Mouse (Mus musculus) adrenal gland, adult 2 months (tissue): ENCODE measurements at regions not wholly inside any gene's neighbourhood (a gene's known extent, or its start where the extent isn't known, plus 50 kb on each side); places are given as distances from the start of the nearest gene placed in this dataset.

ENCODE experiments used
- DNase-seq: peaks from one replicate; pipeline ENCODE4 v3.0.0; 2021

- DNase-seq = no peak
These were observed 427.2 kb downstream of the Hao1 start for GRCm38 (mm10) chr2:134126988-134127387.

- DNase-seq = no peak
These were observed 446.9 kb downstream of the Hao1 start for GRCm38 (mm10) chr2:134107286-134107685.

DNA sequence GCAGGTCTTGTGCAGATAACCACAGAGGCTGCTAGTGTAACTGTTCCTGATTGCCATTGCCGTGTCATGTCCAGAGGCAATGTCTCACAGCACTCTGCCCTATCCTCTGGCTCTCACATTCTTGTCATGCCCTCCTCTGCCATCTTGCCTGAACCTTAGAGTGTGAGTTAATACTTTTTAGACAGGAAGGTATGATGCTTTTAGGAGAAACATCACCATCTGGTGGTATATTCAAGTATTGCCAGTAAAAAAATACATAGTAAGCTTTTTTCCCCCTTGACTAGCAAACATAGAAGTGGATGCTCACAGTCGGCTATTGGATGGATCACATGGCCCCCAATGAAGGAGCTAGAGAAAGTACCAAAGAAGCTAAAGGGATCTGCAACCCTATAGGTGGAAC, 465.8 kb downstream of the Hao1 start:
- no peak for DNase-seq

DNA sequence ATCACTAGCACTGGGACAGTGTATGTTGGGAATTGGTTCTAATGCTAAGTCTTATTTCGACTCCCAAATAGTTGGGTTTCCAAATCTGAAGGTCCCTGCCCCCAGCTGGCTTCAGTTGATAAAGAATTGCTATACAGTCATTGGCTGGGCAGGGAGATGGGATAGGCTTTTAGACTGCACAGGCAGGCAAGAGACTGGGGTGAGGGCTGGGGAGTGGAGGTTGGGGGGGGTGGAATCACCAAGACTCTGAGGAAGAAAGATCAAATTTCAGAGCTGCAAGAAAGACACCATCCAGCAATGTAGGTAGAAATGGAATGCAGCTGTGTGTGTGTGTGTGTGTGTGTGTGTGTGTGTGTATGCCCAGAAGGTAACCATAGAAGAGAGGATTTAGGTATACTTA, 474.0 kb downstream of the Hao1 start:
- no peak for DNase-seq

DNA sequence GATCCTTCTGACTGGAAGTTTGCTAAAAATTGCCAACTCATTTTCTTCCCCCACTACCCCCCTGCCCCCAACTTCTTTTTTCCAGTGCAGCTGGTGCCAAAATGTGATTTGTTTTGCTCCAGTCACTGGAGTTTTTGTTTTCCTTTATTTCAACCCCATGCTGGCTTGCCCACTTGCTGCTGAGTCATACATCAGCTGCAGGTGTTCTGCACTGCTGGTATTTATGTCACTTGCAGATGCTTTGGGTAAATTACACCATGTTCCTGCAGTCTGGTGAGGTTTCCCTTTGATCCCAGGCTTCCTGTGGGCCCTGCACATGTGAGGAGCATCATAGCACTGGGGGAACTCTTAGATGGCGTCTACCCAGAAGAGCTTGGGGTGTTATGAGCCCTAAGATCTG, 476.2 kb downstream of the Hao1 start:
- DNase-seq = no peak

DNA sequence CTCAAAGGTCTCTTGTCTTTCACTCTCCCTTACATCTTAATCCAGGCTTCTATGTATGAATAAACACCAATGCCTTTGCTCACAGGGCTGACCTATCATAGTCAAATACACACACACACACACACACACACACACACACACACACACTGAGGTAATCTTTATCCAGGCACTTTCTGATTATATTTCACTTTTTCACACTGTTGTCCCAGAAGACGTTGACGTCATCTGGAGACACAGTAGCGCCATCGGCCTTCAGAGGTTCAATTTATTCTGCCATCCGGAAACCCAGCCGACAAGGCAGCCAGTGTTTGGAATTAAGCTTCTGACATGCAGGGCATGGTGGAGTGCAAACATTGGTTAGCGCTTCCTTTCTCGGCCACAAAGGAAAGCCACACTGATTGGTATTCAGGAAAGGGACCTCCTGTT, 486.2 kb downstream of the Hao1 start:
- DNase-seq = no peak

- DNase-seq = no peak
These were observed 486.8 kb downstream of the Hao1 start for GRCm38 (mm10) chr2:134067404-134067803.

DNA sequence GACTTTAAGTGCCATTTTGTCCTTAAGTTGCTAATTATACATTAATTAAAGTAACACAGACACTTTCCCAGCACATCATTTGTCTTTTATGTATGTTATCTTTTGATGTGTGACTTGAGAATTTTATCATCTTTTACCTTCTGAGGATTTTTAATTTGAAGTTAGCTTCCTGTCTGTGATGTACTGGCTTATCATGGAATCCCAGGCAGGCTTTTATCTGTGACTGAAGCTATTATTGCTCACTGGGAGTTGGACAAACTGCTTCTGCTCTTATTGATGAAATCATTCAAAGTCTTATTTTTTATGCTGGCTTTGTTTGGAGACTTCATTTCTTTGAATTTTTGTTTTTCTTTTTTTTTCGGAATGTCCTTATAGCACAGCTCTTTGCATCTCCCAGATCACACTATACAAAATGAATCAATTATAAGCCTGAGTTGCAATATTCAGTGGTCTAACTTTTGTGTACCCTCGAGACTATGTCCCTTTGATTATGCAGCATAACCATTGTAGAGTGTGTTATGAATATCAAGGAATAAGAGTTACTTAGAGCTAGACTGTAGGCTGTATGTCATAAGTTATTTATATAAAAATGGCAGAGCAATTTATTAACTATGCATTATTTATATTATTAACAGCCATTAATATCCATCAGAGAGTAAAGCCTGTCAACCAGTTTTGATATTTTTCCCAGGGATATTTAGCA, 494.1 kb downstream of the Hao1 start:
- DNase-seq = no peak

DNA sequence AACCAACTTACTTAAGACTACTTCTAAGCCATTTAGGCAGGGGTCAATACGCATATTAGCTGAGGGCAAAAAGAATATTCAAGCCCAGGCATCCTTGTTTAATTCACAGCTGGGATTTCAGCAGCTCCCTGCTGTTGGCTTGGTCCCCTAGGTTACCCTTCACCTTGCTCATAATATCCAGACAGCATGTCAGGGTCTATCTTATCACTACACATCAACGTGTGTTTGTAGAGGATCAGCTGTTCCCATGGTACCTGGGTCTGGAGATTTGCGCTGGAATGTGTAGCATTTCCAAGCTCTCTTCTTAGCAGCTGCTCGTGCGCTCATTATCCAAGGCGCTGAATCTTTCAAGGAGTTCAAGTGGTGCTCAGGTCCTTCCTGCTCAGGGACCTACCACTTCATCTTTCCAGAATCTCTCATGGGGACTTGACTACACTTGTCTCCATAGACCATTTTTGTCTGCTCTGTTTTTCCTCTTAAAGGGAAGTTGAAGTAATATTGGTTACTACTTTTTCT, 484.5 kb downstream of the Bmp2 start:
- DNase-seq = no peak

- DNase-seq = peak; percentile 46
These were observed 477.9 kb downstream of the Bmp2 start for GRCm38 (mm10) chr2:134029631-134030414.

DNA sequence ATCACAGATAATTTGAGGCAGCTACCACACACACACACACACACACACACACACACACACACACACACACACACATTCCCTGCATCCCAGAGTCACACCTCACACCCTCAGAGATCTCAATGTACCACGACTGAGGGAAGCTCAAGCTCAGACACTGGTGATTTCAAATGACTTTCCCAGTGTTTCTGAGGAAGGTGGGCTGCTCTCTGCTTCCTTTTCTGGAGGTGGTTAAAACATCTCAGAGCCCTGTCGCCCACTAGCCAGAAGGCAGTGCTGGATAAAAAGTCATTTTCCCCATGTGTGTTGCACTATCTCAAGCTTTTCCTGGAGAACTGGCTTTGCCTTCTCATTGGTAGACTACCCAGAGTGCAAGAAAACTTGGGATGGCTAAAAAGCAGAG, 477.2 kb downstream of the Bmp2 start:
- no peak for DNase-seq

DNA sequence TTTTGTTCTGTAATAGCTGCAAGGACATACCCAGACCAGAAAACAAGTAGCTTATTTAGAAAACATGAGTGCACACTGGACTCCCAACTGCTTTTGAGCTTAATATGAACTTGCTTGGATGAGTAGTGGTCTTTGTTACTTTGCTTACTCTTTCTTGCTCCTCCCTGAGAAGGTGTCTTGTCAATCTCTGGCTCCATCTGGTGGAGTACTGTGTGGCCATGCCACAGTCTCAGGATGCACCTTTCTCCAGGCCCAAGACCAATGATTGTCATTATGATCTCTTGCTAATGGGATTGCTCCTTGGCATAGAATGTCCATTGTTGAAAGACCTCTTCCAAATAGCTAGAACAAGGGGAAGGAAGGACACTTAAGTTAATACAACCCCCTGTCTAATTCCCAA, 465.1 kb downstream of the Bmp2 start:
- DNase-seq = peak; percentile 24

DNA sequence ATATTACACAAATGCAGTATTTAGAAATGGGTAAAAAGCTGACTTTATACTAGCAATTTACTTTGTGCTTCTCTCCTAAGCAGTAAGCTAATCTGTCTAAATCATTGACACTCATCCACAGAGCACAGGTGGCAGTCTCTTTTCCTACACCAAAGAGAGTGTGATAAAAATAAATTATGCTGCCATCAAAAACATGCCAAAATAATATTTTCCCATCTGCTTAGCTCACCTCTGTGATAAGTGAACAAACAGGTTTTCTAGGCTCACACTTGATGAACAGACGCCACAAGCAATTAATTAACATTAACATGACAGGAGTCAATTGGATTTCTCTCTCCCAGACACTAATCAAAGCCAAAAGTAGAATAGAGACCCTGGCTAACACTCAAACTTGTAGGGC, 451.2 kb downstream of the Bmp2 start:
- no peak for DNase-seq

DNA sequence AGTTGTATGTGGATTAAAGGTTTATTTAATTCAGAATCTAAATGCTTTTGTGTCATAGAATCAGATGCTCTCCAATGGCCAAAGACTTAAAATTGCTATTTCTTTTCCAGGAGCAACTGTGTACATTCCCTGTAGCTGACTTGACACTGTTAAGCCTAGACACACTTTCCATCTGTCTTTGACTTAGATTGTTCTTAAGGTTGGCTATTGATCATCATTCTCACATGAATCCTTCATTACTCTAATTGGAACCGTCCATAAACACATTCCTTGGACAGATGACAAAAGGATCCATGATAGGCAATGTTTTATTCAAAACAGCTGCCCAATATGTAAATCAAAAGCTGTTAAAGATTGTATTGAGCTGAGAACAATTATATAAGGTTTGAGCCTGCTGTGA, 442.8 kb downstream of the Bmp2 start:
- DNase-seq = no peak

DNA sequence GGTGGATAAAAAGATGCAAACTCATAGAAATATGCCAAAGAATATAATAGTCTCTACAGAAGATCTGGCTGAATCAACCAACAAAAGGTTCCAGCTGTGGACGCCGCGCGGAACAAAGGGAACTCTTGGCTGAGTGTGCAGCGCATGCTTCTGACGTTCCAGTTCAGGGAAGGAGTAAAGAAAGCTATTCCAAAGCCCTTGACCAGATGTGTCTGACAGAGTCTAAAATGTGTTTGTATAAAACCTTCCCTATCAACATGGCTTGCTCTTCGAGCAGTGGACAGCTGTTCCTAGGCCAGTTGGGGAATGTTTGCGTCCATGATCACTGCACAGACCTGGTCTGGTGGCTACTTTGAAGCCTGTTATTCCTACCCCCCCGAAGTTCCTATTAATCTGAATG, 442.4 kb downstream of the Bmp2 start:
- DNase-seq = no peak

GRCm38 (mm10) chr2:133987671-133988070, 435.7 kb downstream of the Bmp2 start:
- DNase-seq = no peak
